Mouse (Mus musculus): ENCODE measurements around the gene Maml1.

- no peak for TF ChIP-seq CTCF (IDR thresholded peaks at IDR 0.05; ENCODE audit: borderline replicate concordance, insufficient read depth, low read depth, low read length)
- no peak for TF ChIP-seq POLR2A (IDR thresholded peaks at IDR 0.05; ENCODE audit: borderline replicate concordance, insufficient read depth, low read length)
Measured at GRCm38 (mm10) chr11:50333181-50333580, 41.1 kb upstream of the Maml1 start.

All from cerebellum, adult 2 months (tissue).